Mouse (Mus musculus) liver, adult 2 months (tissue): ENCODE measurements around the gene Mettl16.

ENCODE experiments used
- CTCF ChIP-seq: fragments of 200-500 bp; IDR thresholded peaks from 2 replicates; pipeline ENCODE4 v1.5.1; 2011; ENCODE audit warnings: low read depth, low read length, control low read depth
- POLR2A ChIP-seq: fragments of 200-500 bp; IDR thresholded peaks from 2 replicates; pipeline ENCODE4 v1.6.1; 2011; ENCODE audit warnings: low read length, control low read depth; ENCODE audit not compliant: insufficient read depth; ENCODE audit errors: extremely low read depth

DNA sequence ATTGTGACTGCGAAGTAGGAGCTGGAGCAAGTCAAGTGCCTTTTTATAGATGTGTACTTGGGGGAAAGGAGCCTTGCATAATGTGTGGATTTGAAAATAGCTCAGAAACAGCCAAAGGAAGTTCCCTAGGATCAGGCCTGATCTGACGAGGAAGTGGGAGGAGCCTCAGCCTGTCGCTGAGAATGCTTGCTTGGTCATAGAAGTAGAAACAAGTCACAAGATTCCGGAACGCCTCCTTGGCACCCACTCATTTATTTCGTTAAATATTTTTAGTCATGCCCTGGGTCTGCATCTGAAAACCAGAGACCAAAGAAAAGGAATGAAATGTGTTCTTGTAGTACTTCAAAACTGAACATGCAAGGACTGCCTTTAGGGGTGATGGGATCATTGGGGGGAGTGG is 68.3 kb downstream of the Mettl16 start:
- TF ChIP-seq CTCF, result no peak
- TF ChIP-seq POLR2A, result no peak
